Mouse (Mus musculus) myocyte (in vitro differentiated cells): ENCODE measurements around the gene Arhgef17.

ENCODE experiments used
- CEBPB ChIP-seq: IDR thresholded peaks from 2 replicates; pipeline ENCODE4 v1.6.1; 2011; ENCODE audit warnings: mild to moderate bottlenecking, moderate library complexity; ENCODE audit not compliant: poor library complexity, insufficient read depth, severe bottlenecking
- E2F4 ChIP-seq: IDR thresholded peaks from one replicate; pipeline ENCODE4 v1.6.1; 2011; ENCODE audit warnings: mild to moderate bottlenecking, control low read depth, moderate library complexity; ENCODE audit not compliant: insufficient read depth
- MAX ChIP-seq: IDR thresholded peaks from one replicate; pipeline ENCODE4 v1.6.1; 2011; ENCODE audit warnings: low read depth, mild to moderate bottlenecking, control low read depth
- MYOD1 ChIP-seq, 3 experiments: IDR thresholded peaks; one replicate each; pipeline ENCODE4 v1.6.1; 2011; ENCODE audit warnings: control low read depth in 2 of 3, low read depth in 2 of 3, mild to moderate bottlenecking in 2 of 3, moderate library complexity in 1 of 3; ENCODE audit not compliant: insufficient read length in 2 of 3, control insufficient read depth in 1 of 3
- POLR2A ChIP-seq: IDR thresholded peaks from one replicate; pipeline ENCODE4 v1.6.1; 2011; ENCODE audit warnings: low read depth, mild to moderate bottlenecking, control low read depth, moderate library complexity; ENCODE audit not compliant: insufficient read length
- POLR2AphosphoS2 ChIP-seq: IDR thresholded peaks from one replicate; pipeline ENCODE4 v1.6.1; 2011; ENCODE audit warnings: low read depth, control low read depth; ENCODE audit not compliant: insufficient read length
- REST ChIP-seq: IDR thresholded peaks from one replicate; pipeline ENCODE4 v1.6.1; 2011; ENCODE audit warnings: mild to moderate bottlenecking, control low read depth, moderate library complexity; ENCODE audit not compliant: insufficient read depth, insufficient read length
- SRF ChIP-seq: IDR thresholded peaks from one replicate; pipeline ENCODE4 v1.6.1; 2011; ENCODE audit warnings: low read depth; ENCODE audit not compliant: control insufficient read depth, insufficient read length

DNA sequence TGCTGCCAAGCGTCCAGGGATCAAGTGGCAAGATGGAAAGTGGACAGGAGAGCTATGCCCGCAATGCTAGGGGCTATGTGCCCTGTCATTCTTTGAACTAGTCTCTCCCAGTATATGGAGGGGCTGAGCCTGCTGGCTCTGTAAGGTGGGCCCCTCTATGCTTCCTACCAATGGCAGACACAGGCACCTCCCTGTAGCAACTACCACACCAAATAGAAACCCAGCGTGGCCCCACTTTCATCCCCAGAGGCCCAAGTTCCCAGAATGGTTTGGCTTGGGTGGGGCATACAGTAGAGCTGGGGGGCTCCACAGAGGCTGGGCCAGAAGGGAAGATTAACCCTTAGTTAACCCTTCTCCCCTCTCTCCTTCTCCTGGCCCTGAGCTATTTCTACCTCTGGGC is 71.5 kb downstream of the Arhgef17 start:
- TF ChIP-seq POLR2A (no peak), POLR2AphosphoS2 (no peak), CEBPB (no peak), REST (no peak), MAX (no peak), SRF (no peak), MYOD1 (IDR thresholded peaks at IDR 0.05; ENCODE audit: control insufficient read depth in 1 of 3, insufficient read length in 2 of 3, low read depth in 2 of 3) (no peak), E2F4 (no peak)
